Mouse (Mus musculus) v-Abl transformed pro-B cells (cell line): ENCODE measurements around the gene Bptf.

Experiments
- in situ Hi-C, 2 experiments: fragments of 400-800 bp; cut with MboI; formaldehyde crosslinking; loops; one replicate each; pipeline ENCODE4 v1.15.1; 2025; ENCODE audit not compliant: unreplicated experiment in 2 of 2

Bptf gene

GRCm38 (mm10) chr11:107065216-107065785, 66.6 kb downstream of the Bptf start:
- in situ Hi-C loops = no loop called here

DNA sequence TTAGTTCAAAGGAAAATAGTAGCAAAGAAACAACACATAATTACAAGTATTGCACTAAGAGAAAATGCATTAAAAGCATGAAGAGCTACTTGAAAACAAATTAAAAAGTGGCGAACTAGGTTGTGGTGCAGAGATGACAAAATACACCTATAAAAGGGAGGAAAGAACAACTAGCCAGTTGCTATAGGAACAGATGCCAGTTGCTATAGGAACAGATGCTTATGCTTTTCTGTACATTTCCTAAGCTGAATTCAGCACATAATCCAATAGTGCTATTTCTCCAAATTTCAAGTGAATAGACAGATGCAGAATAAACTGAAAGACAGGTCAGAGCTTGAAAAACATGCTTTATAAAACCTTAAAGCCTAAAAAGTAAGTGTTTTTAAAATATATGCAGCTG, 67.3 kb downstream of the Bptf start:
- in situ Hi-C loops = loop anchor here in 1 of 2 experiments (5.0 kb wide), 1 partner anchor 33 kb away; no protein-coding TSS in a partner anchor

GRCm38 (mm10) chr11:107063067-107063466, 68.9 kb downstream of the Bptf start:
- in situ Hi-C loops = loop anchor here in 1 of 2 experiments (5.0 kb wide), 1 partner anchor 34 kb away; no protein-coding TSS in a partner anchor

GRCm38 (mm10) chr11:107060941-107061340, 71.0 kb downstream of the Bptf start:
- in situ Hi-C loops = loop anchor here in 1 of 2 experiments (5.0 kb wide), 1 partner anchor 36 kb away; no protein-coding TSS in a partner anchor

DNA sequence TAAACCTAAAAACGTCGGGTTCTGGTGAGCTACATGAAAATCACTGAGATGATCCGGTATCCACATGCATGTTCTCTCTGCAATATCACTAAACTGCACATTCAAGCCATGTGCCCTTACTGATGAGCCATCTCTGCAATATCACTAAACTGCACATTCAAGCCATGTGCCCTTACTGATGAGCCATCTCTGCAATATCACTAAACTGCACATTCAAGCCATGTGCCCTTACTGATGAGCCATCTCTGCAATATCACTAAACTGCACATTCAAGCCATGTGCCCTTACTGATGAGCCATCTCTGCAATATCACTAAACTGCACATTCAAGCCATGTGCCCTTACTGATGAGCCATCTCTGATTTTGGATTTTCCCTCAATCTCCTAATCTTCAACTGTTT, 72.3 kb downstream of the Bptf start:
- in situ Hi-C loops = loop anchor here in 1 of 2 experiments (5.0 kb wide), 1 partner anchor 38 kb away; no protein-coding TSS in a partner anchor

GRCm38 (mm10) chr11:107057391-107057790, 74.5 kb downstream of the Bptf start:
- in situ Hi-C loops = no loop called here

- in situ Hi-C loops = no loop called here
Observed at GRCm38 (mm10) chr11:107054870-107055269, 77.1 kb downstream of the Bptf start.

DNA sequence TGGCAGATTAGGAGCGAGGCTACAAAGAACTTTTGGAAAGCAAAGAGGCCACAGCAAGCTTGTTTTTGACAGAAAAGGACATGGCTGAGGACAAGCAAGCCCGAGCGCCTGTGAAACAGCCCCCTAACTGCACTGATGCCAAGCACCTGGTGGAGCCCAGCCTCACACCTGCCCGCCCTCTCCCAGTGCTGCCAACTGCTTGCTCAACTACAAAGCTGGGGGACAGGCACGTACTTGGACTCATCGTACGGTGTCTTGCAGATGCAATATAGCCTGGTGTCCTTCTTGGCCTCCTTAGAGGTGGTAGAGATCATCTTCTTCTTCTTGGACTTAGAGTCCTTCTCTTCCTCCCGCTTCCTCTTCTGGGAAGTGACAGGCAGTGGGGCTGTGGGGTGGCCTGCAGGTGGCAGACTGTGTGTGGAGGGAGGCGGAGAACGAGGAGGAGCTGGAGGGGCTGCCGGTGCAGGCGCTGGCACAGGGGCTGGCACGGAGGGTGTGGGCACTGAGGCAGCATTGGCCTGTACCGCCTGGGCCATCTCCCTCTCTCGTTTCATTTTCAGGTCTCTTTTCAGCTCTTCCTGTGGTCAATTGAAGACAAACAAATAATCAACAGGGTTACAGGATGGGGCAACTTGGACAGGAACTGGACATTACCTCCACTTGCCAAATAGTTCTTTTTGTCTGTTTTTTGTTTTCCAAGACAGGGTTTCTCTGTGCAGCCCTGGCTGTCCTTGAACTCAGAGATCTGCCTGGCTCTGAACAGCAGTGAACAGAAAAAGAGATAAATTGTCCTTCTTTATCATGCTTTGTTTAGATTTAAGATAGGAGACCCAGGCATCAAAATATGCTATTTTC, 84.9 kb downstream of the Bptf start:
- in situ Hi-C loops = no loop called here

DNA sequence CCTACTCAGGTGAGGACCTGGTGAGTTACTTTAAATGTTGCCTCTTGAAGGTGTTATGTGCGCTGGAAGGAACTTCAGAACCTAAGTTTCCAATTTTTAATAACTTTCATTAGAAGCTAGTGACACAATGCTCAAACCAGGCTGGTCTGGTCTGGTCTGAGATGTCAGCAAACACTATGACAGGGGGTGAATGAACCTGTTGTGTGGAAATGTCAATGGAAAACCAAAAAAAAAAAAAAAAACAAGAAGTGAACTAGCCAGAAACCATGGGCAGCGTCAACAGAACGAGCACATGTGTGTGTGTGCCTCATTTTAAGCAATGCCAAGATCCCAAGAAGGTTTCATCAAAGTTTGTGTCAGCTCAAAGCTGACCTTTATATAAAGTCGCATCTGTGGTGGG, 86.4 kb downstream of the Bptf start:
- in situ Hi-C loops = no loop called here

GRCm38 (mm10) chr11:107044321-107044720, 87.6 kb downstream of the Bptf start:
- in situ Hi-C loops = loop anchor here in 1 of 2 experiments (5.0 kb wide), 1 partner anchor 197 kb away; no protein-coding TSS in a partner anchor

- in situ Hi-C loops = loop anchor here in 1 of 2 experiments (5.0 kb wide), 1 partner anchor 196 kb away; no protein-coding TSS in a partner anchor
Observed at GRCm38 (mm10) chr11:107043361-107043760, 88.6 kb downstream of the Bptf start.

DNA sequence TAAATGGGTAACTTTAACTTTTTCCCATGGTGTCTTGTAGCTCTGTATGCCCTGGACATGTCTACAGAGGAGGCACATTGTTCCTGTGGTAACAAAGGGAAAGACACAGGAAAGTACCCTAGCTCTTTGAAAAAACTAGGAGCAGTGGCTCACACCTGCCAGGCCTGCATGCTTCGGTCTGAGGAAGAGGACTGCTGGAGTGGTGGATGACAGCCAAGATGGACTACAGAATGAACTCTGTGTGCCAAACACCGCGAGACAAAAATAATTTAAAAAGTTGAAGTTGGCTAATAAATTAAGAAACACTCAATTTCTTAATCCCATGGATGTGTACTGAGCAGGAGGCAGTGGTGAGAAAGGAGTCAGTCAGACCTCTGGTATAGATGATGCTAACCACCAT, 90.5 kb downstream of the Bptf start:
- in situ Hi-C loops = loop anchor here in 1 of 2 experiments (5.0 kb wide), 1 partner anchor 194 kb away; no protein-coding TSS in a partner anchor

- in situ Hi-C loops = loop anchor here in 1 of 2 experiments (10.0 kb wide), 1 partner anchor 45 kb away; no protein-coding TSS in a partner anchor
Observed at GRCm38 (mm10) chr11:107039417-107039816, 92.5 kb downstream of the Bptf start.

- in situ Hi-C loops = loop anchor here in 1 of 2 experiments (10.0 kb wide), 1 partner anchor 51 kb away; no protein-coding TSS in a partner anchor
Observed at GRCm38 (mm10) chr11:107034085-107034810, 97.7 kb downstream of the Bptf start.

DNA sequence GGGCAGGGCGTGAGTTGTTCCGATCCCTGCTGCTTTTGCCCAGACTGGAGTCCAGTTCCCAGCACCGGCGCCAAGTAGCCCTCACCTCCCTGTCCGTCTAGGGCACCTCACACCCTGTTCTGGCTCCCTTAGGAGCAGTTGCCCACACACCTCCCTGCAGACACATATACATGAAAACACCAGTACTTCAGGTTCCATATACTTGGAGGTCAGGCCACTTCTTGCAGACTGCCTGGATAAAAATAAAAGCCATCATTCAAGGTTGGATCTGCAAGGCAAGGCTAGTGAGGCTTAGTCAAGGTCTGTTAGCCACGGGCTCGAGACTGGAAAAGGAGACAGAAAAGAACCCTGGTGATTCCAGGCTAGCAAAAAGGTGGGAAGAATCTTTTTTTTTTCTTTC, 100.3 kb downstream of the Bptf start:
- in situ Hi-C loops = loop anchor here in 1 of 2 experiments (10.0 kb wide), 1 partner anchor 53 kb away; no protein-coding TSS in a partner anchor

GRCm38 (mm10) chr11:107029536-107029935, 102.4 kb downstream of the Bptf start:
- in situ Hi-C loops = no loop called here

- in situ Hi-C loops = no loop called here
Observed at GRCm38 (mm10) chr11:107028754-107029153, 103.2 kb downstream of the Bptf start.

DNA sequence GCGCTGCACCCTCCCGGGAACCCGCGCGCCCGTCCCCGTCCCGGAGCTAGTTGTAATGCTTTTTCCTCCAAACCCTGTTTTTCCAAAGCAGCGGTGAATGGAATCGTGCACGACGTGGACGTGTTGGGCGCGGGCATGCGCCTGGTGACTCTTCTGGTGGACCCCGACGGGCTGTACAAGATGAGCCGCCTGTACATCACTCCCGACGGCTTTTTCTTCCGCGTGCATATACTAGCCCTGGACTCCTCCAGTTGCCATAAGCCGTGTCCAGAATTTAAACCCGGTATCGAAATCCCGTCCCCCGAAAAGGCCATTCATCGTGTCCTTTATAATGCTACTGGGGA, 103.7 kb downstream of the Bptf start:
- in situ Hi-C loops = no loop called here

DNA sequence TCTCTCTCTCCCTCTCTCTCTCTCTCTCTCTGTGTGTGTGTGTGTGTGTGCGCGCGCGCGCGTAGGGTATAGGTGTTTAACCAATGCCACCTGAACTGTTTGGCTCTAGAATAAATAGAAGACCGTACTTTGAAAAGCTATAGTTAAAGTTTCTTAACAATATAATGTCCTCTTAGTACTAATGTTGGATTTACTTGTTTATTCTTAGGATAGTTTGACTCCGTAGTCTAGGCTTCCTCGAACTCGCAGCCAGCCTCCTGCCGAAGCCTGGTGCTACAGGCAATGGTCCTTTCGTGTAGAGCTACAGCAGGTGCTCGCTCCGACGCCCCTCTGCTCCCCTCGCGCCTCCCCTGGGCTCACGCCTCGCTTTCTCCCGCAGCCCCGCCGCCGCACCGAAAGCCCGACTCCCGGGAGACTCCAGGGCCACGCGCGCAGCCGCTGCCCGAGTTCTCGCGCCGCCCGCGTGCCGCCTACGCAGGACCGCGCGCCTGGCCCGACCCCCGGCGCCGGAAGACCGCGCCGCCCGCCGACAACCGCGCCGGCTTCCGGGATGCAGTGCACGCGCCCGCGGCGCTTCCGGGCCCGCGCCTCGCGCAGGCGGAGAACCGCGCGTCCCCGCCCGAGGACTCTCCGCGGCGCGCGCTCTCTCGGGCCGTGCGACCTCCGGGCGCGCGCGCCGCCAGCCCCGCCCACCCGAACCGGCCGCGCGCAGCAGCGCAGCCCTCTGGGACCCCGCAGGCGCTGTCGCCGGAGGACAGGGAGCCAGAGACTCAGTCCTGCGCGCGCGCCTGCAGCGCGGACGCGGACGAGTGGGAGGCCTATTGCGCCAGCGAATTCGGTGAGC, 104.3 kb downstream of the Bptf start:
- in situ Hi-C loops = no loop called here
